Mouse (Mus musculus) embryonic fibroblast, embryonic 13.5 days (primary cell): Measurements from ENCODE around the gene Trim56.

ENCODE experiments used
- CTCF ChIP-seq: IDR thresholded peaks from 2 replicates; pipeline ENCODE4 v1.5.1; 2011; ENCODE audit warnings: mild to moderate bottlenecking, control low read depth, low read length, moderate library complexity, borderline replicate concordance; ENCODE audit not compliant: insufficient read depth
- POLR2A ChIP-seq: IDR thresholded peaks from 2 replicates; pipeline ENCODE4 v1.6.1; 2011; ENCODE audit warnings: low read depth, mild to moderate bottlenecking, control low read depth, low read length, moderate library complexity

DNA sequence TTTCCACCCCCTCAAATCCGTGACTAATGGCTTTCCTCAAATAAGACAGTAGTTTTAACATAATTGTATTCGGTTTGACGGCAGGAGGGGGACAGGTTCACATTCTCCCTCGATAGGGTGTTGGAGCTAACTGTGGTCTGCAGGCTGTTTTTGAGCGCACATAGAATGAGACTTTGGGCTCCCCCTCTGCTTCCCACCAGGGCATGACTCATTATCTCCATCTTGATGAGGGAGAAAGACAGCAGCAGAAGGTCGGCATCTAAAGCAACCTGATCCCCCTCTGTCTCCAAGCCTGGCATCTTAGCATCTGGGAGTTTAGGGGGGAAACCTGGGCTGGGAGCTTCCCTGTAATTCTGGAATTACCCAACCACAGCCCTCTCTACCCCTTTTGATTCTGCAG lies 50.6 kb downstream of the Trim56 start:
- TF ChIP-seq CTCF (no peak), POLR2A (no peak; the same call in 1 of the 2 replicates)
